Mouse (Mus musculus) bone marrow macrophage, adult 2 months (primary cell): ENCODE measurements around the gene Zfp444.

Source experiments
- CTCF ChIP-seq: IDR thresholded peaks from 2 replicates; pipeline ENCODE4 v1.5.1; 2012; ENCODE audit warnings: low read depth, mild to moderate bottlenecking, low read length, moderate library complexity
- POLR2A ChIP-seq: IDR thresholded peaks from 2 replicates; pipeline ENCODE4 v1.6.1; 2012; ENCODE audit warnings: mild to moderate bottlenecking, low read depth, low read length, borderline replicate concordance

- TF ChIP-seq CTCF: no peak
- no peak for TF ChIP-seq POLR2A
These were observed 18.9 kb upstream of the Zfp444 start for GRCm38 (mm10) chr7:6153131-6153530.
